Mouse (Mus musculus): ENCODE results near the gene Gsta4.

The Gsta4 gene

DNA sequence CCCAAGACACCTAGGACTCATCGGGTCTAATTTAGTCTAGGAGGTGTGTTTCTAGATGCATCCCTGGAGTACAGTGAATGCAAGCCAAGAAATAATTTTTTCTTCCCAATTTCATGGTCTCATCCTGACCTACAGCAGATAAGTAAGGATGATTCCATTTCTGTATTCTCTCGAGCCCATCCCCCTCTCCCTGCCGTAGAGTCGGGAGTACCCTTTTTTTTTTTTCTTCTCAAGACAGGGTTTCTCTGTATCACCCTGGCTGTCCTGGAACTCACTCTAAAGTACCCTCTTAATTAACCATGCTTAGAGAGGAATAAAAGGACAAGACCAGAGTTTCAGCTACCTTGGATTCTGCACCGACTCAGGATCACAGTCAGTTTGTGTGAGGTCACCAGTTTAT, 4.4 kb upstream of the Gsta4 start:
- no peak for DNase-seq (ENCODE audit: extremely low spot score, low read depth, low spot score)

DNA sequence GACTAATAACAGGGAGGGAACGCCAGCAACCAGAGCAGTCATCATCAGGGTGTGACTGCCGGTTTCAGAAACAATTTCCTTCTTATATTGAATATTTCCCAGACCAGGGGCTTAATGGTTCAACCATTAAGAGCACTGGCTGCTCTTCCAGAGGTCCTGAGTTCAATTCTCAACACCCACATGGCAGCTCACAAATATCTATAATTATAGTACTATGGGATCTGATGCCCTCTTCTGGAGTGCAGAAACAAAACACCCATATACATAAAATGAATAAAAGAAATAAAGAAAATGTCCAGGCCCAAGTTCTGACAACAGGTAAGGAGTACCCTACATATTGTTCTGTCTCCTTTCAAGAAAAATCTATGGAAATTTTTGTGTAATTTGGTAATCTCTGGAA, 3.5 kb upstream of the Gsta4 start:
- no peak for DNase-seq (ENCODE audit: extremely low spot score, low read depth, low spot score)

- no peak for DNase-seq (ENCODE audit: extremely low spot score, low read depth, low spot score)
Measured at GRCm38 (mm10) chr9:78185686-78186085, 3.1 kb downstream of the Gsta4 start.

- DNase-seq (ENCODE audit: extremely low spot score, low read depth, low spot score) = no peak
Measured at GRCm38 (mm10) chr9:78188910-78189309, 6.3 kb downstream of the Gsta4 start.

- no peak for DNase-seq (ENCODE audit: extremely low spot score, low read depth, low spot score)
Measured at GRCm38 (mm10) chr9:78190651-78191634, 8.4 kb downstream of the Gsta4 start.

DNA sequence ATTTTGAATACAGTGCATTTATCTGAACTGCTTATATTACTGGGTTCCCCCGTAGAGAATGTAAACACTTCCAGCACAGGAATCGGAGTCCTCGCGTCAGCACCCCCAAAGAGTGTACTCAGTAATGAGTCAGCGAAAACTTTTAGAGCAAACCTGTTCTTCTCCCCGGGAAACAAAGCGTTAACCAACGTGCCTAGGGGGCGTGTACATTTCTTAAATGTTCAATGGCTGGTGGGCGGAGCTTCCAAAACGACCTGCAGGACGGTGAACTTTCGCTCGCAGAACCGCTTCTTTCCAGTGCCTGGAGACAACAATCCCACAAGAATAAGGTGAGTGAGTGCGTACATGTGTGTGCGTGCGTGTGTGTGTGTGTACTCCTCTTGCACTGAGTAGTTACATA, 9.2 kb downstream of the Gsta4 start:
- DNase-seq (ENCODE audit: extremely low spot score, low read depth, low spot score) = peak; percentile 69

GRCm38 (mm10) chr9:78193902-78194597, 11.5 kb downstream of the Gsta4 start:
- no peak for DNase-seq (ENCODE audit: extremely low spot score, low read depth, low spot score)

DNA sequence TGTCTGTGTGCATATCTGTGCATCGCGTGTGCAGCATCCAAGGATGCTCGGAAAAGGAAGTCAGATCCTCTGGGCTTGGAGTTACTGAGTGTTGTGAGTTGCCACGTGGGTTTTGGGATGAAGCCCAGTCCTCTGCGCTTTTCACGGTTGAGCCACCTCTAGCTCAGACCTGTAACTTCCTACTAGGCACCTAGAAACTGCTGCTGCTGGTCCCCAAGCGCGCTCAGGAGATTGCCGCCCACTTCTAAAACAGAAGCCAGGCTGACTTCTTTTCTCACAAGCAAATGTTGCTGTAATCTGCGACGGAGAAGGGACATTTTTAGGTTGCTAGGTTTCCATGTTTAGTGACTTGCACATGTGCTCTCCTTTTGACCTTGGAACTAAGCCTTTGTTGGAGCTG, 12.5 kb downstream of the Gsta4 start:
- DNase-seq (ENCODE audit: extremely low spot score, low read depth, low spot score) = no peak

DNA sequence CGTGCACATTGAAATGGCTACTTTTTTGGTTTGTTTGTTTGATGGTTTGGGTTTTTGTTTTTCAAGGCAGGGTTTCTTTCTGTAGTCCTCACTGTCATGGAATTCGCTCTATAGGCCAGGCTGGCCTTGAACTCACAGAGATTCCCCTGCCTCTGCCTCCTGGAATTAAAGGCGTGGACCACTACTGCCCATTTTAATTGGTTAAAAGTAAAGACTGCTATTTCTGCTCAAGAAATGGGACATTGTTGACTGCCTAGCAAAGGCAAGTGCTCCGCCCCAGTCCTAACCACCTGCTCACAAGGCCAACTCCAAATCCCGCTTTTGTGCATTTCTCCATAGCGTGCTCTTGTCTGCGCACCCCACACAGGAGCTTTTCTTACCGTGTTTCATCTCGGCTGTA, 15.2 kb downstream of the Gsta4 start:
- DNase-seq (ENCODE audit: extremely low spot score, low read depth, low spot score) = no peak

GRCm38 (mm10) chr9:78204194-78204593, 21.6 kb downstream of the Gsta4 start:
- DNase-seq (ENCODE audit: extremely low spot score, low read depth, low spot score) = no peak

DNA sequence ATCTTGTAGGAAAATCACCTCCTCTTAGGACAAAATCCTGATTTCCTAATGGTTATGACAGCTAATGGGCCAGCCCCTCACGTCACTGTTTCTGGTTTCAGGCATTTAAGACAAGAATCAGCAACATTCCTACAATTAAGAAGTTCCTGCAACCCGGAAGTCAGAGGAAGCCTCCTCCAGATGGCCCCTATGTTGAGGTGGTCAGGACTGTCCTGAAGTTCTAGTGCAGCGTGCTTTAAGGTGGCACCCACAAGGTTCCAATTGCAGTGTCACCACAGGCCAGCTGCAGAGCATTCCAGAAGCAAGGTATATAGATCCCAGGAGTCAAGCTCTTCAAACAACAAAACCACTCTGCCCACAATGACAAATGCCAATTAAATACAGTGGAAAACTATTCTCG, 26.4 kb downstream of the Gsta4 start:
- no peak for DNase-seq (ENCODE audit: extremely low spot score, low read depth, low spot score)

DNA sequence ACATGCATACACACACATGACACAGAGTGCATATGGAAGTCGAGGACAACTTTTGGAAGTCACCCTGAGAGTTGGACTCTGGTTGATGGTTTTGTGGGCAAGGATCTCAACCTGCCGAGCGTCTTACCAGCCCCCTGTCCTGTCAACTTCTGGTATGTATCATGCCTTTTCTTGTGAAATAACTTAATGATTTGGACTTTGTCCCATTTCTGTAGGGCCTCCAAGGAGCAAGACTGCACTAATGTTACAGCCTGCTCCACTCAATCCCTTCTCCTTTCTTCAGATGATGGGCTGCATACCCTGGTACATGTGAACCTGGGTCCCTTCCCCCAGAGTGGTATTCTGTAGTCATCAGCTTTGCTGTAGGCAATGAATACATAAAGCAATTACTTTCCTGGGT, 27.5 kb downstream of the Gsta4 start:
- DNase-seq (ENCODE audit: extremely low spot score, low read depth, low spot score) = no peak

GRCm38 (mm10) chr9:78210821-78211220, 28.2 kb downstream of the Gsta4 start:
- DNase-seq (ENCODE audit: extremely low spot score, low read depth, low spot score) = no peak

GRCm38 (mm10) chr9:78211521-78211920, 28.9 kb downstream of the Gsta4 start:
- no peak for DNase-seq (ENCODE audit: extremely low spot score, low read depth, low spot score)

GRCm38 (mm10) chr9:78212341-78213049, 29.9 kb downstream of the Gsta4 start:
- no peak for DNase-seq (ENCODE audit: extremely low spot score, low read depth, low spot score)

DNA sequence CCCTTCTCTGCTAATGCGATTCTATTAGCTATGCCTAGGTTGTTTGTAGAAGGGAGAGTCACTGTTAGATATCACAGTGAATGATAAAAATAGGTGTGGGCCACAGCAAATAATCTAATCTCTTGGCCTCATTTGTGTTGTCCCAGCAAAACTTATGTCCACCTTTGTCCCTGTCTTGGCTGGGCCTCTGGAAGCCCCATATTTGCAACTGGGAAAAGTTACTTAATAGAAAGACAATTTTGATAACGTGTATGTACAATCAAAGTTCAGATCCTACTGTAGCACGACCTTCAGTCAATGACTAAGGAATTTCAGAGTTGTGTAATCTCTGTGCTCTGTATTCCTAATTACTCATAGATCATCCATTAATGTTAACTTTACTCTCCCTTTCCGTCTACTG, 34.5 kb downstream of the Gsta4 start:
- DNase-seq (ENCODE audit: extremely low spot score, low read depth, low spot score) = no peak

GRCm38 (mm10) chr9:78222616-78223015, 40.0 kb downstream of the Gsta4 start:
- no peak for DNase-seq (ENCODE audit: extremely low spot score, low read depth, low spot score)

DNA sequence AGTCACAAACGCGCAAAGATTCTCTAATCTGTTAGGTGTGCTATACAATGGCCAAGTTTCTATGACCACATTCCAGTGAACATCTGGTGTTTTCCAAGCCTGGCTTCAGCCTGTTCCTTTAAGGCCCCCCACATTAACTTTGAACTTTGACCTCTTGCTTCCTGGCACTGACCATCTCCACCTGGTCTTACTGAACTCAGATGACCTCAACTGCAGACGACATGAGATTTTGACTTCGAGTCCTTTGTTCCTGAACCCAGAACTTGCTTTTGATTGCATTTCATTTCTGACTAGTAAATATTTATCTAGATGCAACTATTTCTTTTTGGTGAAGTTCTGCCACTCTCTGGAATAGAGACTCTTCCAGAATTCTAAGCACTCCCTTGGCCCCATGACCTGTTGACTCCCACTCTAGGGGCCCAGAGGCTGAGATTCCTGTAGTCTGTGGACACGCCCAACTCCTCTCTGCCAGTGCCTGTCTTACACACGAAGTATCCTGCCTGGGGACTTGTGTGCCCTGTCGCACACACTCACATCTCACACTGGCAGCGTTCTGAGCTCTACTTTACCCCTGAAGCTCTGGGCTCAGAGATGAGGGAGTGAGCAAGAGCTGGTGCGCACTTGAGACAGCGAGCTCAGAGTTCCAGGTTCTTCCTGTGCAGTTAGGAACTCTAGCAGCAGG, 40.8 kb downstream of the Gsta4 start:
- DNase-seq (ENCODE audit: extremely low spot score, low read depth, low spot score) = no peak

- DNase-seq (ENCODE audit: extremely low spot score, low read depth, low spot score) = no peak
Measured at GRCm38 (mm10) chr9:78224418-78224817, 41.8 kb downstream of the Gsta4 start.

GRCm38 (mm10) chr9:78225304-78225703, 42.7 kb downstream of the Gsta4 start:
- DNase-seq (ENCODE audit: extremely low spot score, low read depth, low spot score) = no peak

GRCm38 (mm10) chr9:78228122-78228521, 45.5 kb downstream of the Gsta4 start:
- no peak for DNase-seq (ENCODE audit: extremely low spot score, low read depth, low spot score)
